Mouse (Mus musculus): ENCODE results near the gene Gab3. TPM values are rescaled to one million over a fixed set of nuclear protein-coding genes. Genes with fewer than 3 reads are reported as not detected.

Gene Gab3
- polyA plus RNA-seq, 1 experiment from 2014 or later, result 1.1 TPM

- Histone ChIP-seq H3K9ac (ENCODE audit: low read depth, low read length) (0 out of 2 replicates have a peak overlapping the region, but pooled peaks have one; percentile 18), H3K4me2 (ENCODE audit: low read length) (peak overlapping the region; percentile 59), H3K9me3 (replicated peaks; ENCODE audit: low read length) (no peaks in the 10 kb centered on the region), H3K27ac (no peak overlapping the region), H3K36me3 (ENCODE audit: insufficient read depth, low read length) (no peaks in the 10 kb centered on the region), H3K4me1 (replicated peaks; ENCODE audit: insufficient read depth, low read length) (no peaks in the 10 kb centered on the region), H3K4me3 (replicated peaks; ENCODE audit: low read depth, low read length) (peak overlapping the region; percentile 38), H3K27me3 (ENCODE audit: insufficient read depth, low read length) (no peaks in the 10 kb centered on the region)
- DNase-seq (ENCODE audit: low spot score) (peak; percentile 15), ATAC-seq (replicated peaks; ENCODE audit: low FRiP score, low read depth) (no peak; the same call in 1 of the 2 replicates)
- WGBS, result 33% methylated on average over 22 of the region's 26 CpGs
- TF ChIP-seq CTCF (IDR thresholded peaks at IDR 0.05; ENCODE audit: low read depth), result no peak
Measured at GRCm38 (mm10) chrX:75083982-75084773, 1.1 kb downstream of the Gab3 start.

GRCm38 (mm10) chrX:75082351-75082750 lies 2.9 kb downstream of the Gab3 start:
- 52% methylated on average over 2 of the region's 2 CpGs for WGBS
- Histone ChIP-seq H3K27ac (no peak overlapping the region), H3K4me1 (replicated peaks; ENCODE audit: insufficient read depth, low read length) (no peaks in the 10 kb centered on the region), H3K36me3 (ENCODE audit: insufficient read depth, low read length) (no peaks in the 10 kb centered on the region), H3K9me3 (replicated peaks; ENCODE audit: low read length) (no peaks in the 10 kb centered on the region), H3K27me3 (ENCODE audit: insufficient read depth, low read length) (no peaks in the 10 kb centered on the region), H3K9ac (ENCODE audit: low read depth, low read length) (no peak overlapping the region), H3K4me3 (replicated peaks; ENCODE audit: low read depth, low read length) (no peak overlapping the region), H3K4me2 (ENCODE audit: low read length) (no peak overlapping the region)
- DNase-seq (ENCODE audit: low spot score) (no peak), ATAC-seq (replicated peaks; ENCODE audit: low FRiP score, low read depth) (no peak)
- TF ChIP-seq CTCF (IDR thresholded peaks at IDR 0.05; ENCODE audit: low read depth), result peak; percentile 23; the same call in 1 of the 2 replicates

GRCm38 (mm10) chrX:75056120-75056775 lies 29.0 kb downstream of the Gab3 start:
- no peaks in the 10 kb centered on the region for H3K36me3 ChIP-seq (ENCODE audit: insufficient read depth, low read length)
- TF ChIP-seq CTCF (IDR thresholded peaks at IDR 0.05; ENCODE audit: low read depth), result no peak
- ATAC-seq (replicated peaks; ENCODE audit: low FRiP score, low read depth), result no peak
- H3K4me3 ChIP-seq (replicated peaks; ENCODE audit: low read depth, low read length), result no peak overlapping the region
- H3K9ac ChIP-seq (ENCODE audit: low read depth, low read length), result no peak overlapping the region
- H3K4me2 ChIP-seq (ENCODE audit: low read length), result no peak overlapping the region
- H3K9me3 ChIP-seq (replicated peaks; ENCODE audit: low read length), result no peaks in the 10 kb centered on the region
- no peaks in the 10 kb centered on the region for H3K27me3 ChIP-seq (ENCODE audit: insufficient read depth, low read length)
- no peak overlapping the region for H3K27ac ChIP-seq
- no peak for DNase-seq (ENCODE audit: low spot score)
- WGBS, result 88% methylated on average over 2 of the region's 2 CpGs
- H3K4me1 ChIP-seq (replicated peaks; ENCODE audit: insufficient read depth, low read length), result no peaks in the 10 kb centered on the region

- 59% methylated on average over 3 of the region's 3 CpGs for WGBS
- Histone ChIP-seq H3K27me3 (ENCODE audit: insufficient read depth, low read length) (no peaks in the 10 kb centered on the region), H3K4me2 (ENCODE audit: low read length) (0 out of 2 replicates have a peak overlapping the region, but pooled peaks have one; percentile 15), H3K27ac (no peak overlapping the region), H3K9me3 (replicated peaks; ENCODE audit: low read length) (no peaks in the 10 kb centered on the region), H3K4me3 (replicated peaks; ENCODE audit: low read depth, low read length) (no peak overlapping the region), H3K36me3 (ENCODE audit: insufficient read depth, low read length) (no peaks in the 10 kb centered on the region), H3K4me1 (replicated peaks; ENCODE audit: insufficient read depth, low read length) (no peaks in the 10 kb centered on the region), H3K9ac (ENCODE audit: low read depth, low read length) (no peak overlapping the region)
- DNase-seq (ENCODE audit: low spot score) (peak; percentile 26), ATAC-seq (replicated peaks; ENCODE audit: low FRiP score, low read depth) (no peak)
- no peak for TF ChIP-seq CTCF (IDR thresholded peaks at IDR 0.05; ENCODE audit: low read depth)
Measured at GRCm38 (mm10) chrX:75046921-75047635, 38.2 kb downstream of the Gab3 start.

- 81% methylated on average over 1 of the region's 1 CpGs for WGBS
- Histone ChIP-seq H3K4me2 (ENCODE audit: low read length) (no peak overlapping the region), H3K27ac (no peak overlapping the region), H3K9ac (ENCODE audit: low read depth, low read length) (no peak overlapping the region), H3K4me1 (replicated peaks; ENCODE audit: insufficient read depth, low read length) (no peaks in the 10 kb centered on the region), H3K4me3 (replicated peaks; ENCODE audit: low read depth, low read length) (no peak overlapping the region), H3K9me3 (replicated peaks; ENCODE audit: low read length) (no peaks in the 10 kb centered on the region), H3K36me3 (ENCODE audit: insufficient read depth, low read length) (no peaks in the 10 kb centered on the region), H3K27me3 (ENCODE audit: insufficient read depth, low read length) (no peaks in the 10 kb centered on the region)
- ATAC-seq (replicated peaks; ENCODE audit: low FRiP score, low read depth), result no peak
- no peak for DNase-seq (ENCODE audit: low spot score)
- TF ChIP-seq CTCF (IDR thresholded peaks at IDR 0.05; ENCODE audit: low read depth), result no peak
Measured at GRCm38 (mm10) chrX:75045931-75046330, 39.3 kb downstream of the Gab3 start.

- Histone ChIP-seq H3K4me1 (replicated peaks; ENCODE audit: insufficient read depth, low read length) (no peaks in the 10 kb centered on the region), H3K36me3 (ENCODE audit: insufficient read depth, low read length) (no peaks in the 10 kb centered on the region), H3K9me3 (replicated peaks; ENCODE audit: low read length) (no peaks in the 10 kb centered on the region), H3K27ac (no peak overlapping the region), H3K9ac (ENCODE audit: low read depth, low read length) (no peak overlapping the region), H3K27me3 (ENCODE audit: insufficient read depth, low read length) (no peaks in the 10 kb centered on the region), H3K4me2 (ENCODE audit: low read length) (no peak overlapping the region), H3K4me3 (replicated peaks; ENCODE audit: low read depth, low read length) (no peak overlapping the region)
- TF ChIP-seq CTCF (IDR thresholded peaks at IDR 0.05; ENCODE audit: low read depth), result no peak
- 46% methylated on average over 4 of the region's 4 CpGs for WGBS
- no peak for ATAC-seq (replicated peaks; ENCODE audit: low FRiP score, low read depth)
- peak; percentile 34 for DNase-seq (ENCODE audit: low spot score)
Measured at GRCm38 (mm10) chrX:75044595-75044994, 40.7 kb downstream of the Gab3 start.

Data from kidney, postnatal 0 days (tissue).